Mouse (Mus musculus) cerebellum, adult 8-10 months (tissue): ENCODE results near the gene Pum1.
A peak's percentile ranks its signal among the peaks of the same experiment; 100 is the strongest.

Experiments
- DNase-seq: peaks from one replicate; pipeline ENCODE4 v3.0.0; 2022

Gene Pum1

GRCm38 (mm10) chr4:130794771-130795170, 131.7 kb downstream of the Pum1 start:
- no peak for DNase-seq

- no peak for DNase-seq
Observed at GRCm38 (mm10) chr4:130795970-130796369, 132.8 kb downstream of the Pum1 start.

GRCm38 (mm10) chr4:130797201-130798051, 134.3 kb downstream of the Pum1 start:
- DNase-seq, result no peak

- no peak for DNase-seq
Observed at GRCm38 (mm10) chr4:130798416-130798815, 135.3 kb downstream of the Pum1 start.

GRCm38 (mm10) chr4:130799118-130799517, 136.0 kb downstream of the Pum1 start:
- DNase-seq, result no peak

GRCm38 (mm10) chr4:130799582-130799981, 136.5 kb downstream of the Pum1 start:
- DNase-seq, result no peak

- no peak for DNase-seq
Observed at GRCm38 (mm10) chr4:130800147-130800546, 137.0 kb downstream of the Pum1 start.

- no peak for DNase-seq
Observed at GRCm38 (mm10) chr4:130801198-130801597, 138.1 kb downstream of the Pum1 start.

GRCm38 (mm10) chr4:130801624-130802329, 138.7 kb downstream of the Pum1 start:
- DNase-seq, result no peak

- no peak for DNase-seq
Observed at GRCm38 (mm10) chr4:130803591-130803990, 140.5 kb downstream of the Pum1 start.

GRCm38 (mm10) chr4:130804292-130804691, 141.2 kb downstream of the Pum1 start:
- DNase-seq, result no peak

- DNase-seq, result peak; percentile 89
Observed at GRCm38 (mm10) chr4:130804771-130805361, 141.7 kb downstream of the Pum1 start.

GRCm38 (mm10) chr4:130805746-130806145, 142.6 kb downstream of the Pum1 start:
- DNase-seq, result no peak

- no peak for DNase-seq
Observed at GRCm38 (mm10) chr4:130806746-130807145, 143.6 kb downstream of the Pum1 start.

GRCm38 (mm10) chr4:130809784-130810183, 146.7 kb downstream of the Pum1 start:
- DNase-seq, result no peak

GRCm38 (mm10) chr4:130810845-130811244, 147.7 kb downstream of the Pum1 start:
- DNase-seq, result no peak

- DNase-seq, result no peak
Observed at GRCm38 (mm10) chr4:130811385-130811784, 148.3 kb downstream of the Pum1 start.

GRCm38 (mm10) chr4:130813958-130814357, 150.8 kb downstream of the Pum1 start:
- no peak for DNase-seq

- DNase-seq, result no peak
Observed at GRCm38 (mm10) chr4:130814742-130815330, 151.7 kb downstream of the Pum1 start.

- DNase-seq, result no peak
Observed at GRCm38 (mm10) chr4:130815860-130816259, 152.7 kb downstream of the Pum1 start.

GRCm38 (mm10) chr4:130819806-130820205, 156.7 kb downstream of the Pum1 start:
- no peak for DNase-seq

- DNase-seq, result no peak
Observed at GRCm38 (mm10) chr4:130820594-130821255, 157.6 kb downstream of the Pum1 start.
